Mouse (Mus musculus) limb, embryonic 12.5 days (tissue): ENCODE results near the gene Pcbp4. TPM values are rescaled to one million over a fixed set of nuclear protein-coding genes. Genes with fewer than 3 reads are reported as not detected.
A peak's percentile ranks its signal among the peaks of the same experiment; 100 is the strongest.

Experiments
- ATAC-seq: fragments of 200-750 bp; cut with Nextera tagmentation; 2 replicates; pipeline ENCODE4 v1.8.0; 2017; ENCODE audit warnings: low read depth, moderate TSS enrichment; ENCODE audit not compliant: insufficient number of reproducible peaks, insufficient read depth, low FRiP score, low TSS enrichment
- H3K27ac ChIP-seq: fragments of 300-500 bp; sonication (generic); 2 replicates; pipeline ENCODE4 v1.5.1; 2016; ENCODE audit warnings: mild to moderate bottlenecking, moderate library complexity
- H3K27me3 ChIP-seq: fragments of 300-500 bp; sonication (generic); 2 replicates; pipeline ENCODE4 v1.6.1; 2016; ENCODE audit warnings: mild to moderate bottlenecking, moderate library complexity
- H3K36me3 ChIP-seq: fragments of 300-500 bp; sonication (generic); 2 replicates; pipeline ENCODE4 v1.6.1; 2016; ENCODE audit warnings: mild to moderate bottlenecking, moderate library complexity
- H3K4me1 ChIP-seq: fragments of 300-500 bp; sonication (generic); replicated peaks from 2 replicates; pipeline ENCODE4 v1.6.1; 2016
- H3K4me2 ChIP-seq: fragments of 300-500 bp; sonication (generic); 2 replicates; pipeline ENCODE4 v1.6.1; 2016; ENCODE audit warnings: mild to moderate bottlenecking, moderate library complexity
- H3K4me3 ChIP-seq: fragments of 300-500 bp; sonication (generic); replicated peaks from 2 replicates; pipeline ENCODE4 v1.5.1; 2016; ENCODE audit warnings: mild to moderate bottlenecking
- H3K9ac ChIP-seq: fragments of 300-500 bp; sonication (generic); replicated peaks from 2 replicates; pipeline ENCODE4 v1.6.1; 2016; ENCODE audit warnings: mild to moderate bottlenecking, moderate library complexity
- H3K9me3 ChIP-seq: fragments of 300-500 bp; sonication (generic); 2 replicates; pipeline ENCODE4 v1.6.1; 2016; ENCODE audit warnings: mild to moderate bottlenecking, moderate library complexity
- WGBS: fragments of 180-500 bp; shearing (Covaris S2); methylation state at CpG from one replicate; pipeline ENCODE4 v1.1.7; 2016; 5-methylcytosine and 5-hydroxymethylcytosine counted together
- polyA plus RNA-seq: library from polyadenylated mRNA; unstranded; fragments of >200 nt; fragmentation: Nextera tagmentation; extraction: Ambion mirVana; gene quantifications from 2 replicates; pipeline ENCODE4 v1.2.1, GENCODE M21; 2016

Pcbp4 gene
- polyA plus RNA-seq, 1 experiment from 2014 or later: 172 TPM

DNA sequence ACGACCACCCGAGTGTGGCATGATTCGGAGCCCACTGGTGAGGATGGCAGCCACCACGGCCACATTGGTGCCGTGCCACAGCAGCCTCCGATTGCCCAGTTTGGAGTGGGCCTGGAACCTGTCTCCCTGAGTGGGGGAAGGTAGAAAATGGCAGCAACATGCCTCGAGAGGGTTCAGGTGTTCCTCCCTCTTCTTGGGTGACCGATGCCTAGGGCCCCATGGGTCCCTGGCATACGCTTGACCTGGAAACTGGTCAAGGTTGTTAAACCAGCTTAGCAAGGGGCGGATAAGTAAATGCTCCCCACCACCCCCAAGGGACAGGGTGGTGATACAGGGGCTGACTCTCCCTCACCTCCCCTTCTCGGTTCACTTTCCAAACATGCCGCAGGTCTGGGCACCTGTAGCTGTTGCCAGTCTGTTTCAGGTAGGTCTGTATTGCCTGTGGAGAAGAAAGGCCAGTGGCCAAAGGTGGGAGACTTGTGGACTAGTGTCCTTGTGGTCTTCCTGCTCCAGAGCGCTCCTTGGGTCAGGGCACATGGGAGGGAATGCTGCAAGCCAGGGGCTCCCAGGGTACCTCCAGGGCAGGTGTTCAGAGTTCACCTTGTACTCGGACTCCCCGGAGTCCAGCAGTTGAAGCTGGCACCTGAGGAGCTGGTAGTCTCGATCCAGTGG, 20.1 kb downstream of the Pcbp4 start:
- Histone ChIP-seq H3K27me3 (no peaks in the 10 kb centered on the region; the same call in 1 of the 2 replicates), H3K9ac (no peak overlapping the region), H3K4me1 (peaks cover 41% of the 10 kb centered on the region), H3K36me3 (no peaks in the 10 kb centered on the region), H3K9me3 (no peaks in the 10 kb centered on the region), H3K27ac (no peak overlapping the region), H3K4me3 (no peak overlapping the region), H3K4me2 (no peak overlapping the region)
- no peak for ATAC-seq
- 92% methylated on average over 16 of the region's 16 CpGs for WGBS

DNA sequence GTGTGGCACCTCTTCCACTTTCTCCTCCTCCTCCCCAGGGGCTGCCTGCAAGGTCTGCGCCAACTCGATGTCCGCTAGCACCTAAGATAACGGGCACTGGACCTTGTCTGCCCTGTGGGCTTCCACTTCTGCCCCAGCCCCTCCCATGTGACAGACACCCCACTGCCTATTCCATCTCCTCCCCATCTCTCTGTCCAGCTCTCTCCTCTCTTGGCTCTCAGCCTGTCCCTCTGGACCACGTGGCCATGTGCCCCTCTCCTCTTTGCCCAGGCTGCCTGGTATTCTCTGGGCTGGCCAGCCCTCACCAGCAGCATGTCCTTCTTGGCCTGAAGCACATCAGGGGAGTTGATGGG, 20.6 kb downstream of the Pcbp4 start:
- H3K4me2 ChIP-seq: no peak overlapping the region
- no peaks in the 10 kb centered on the region for H3K36me3 ChIP-seq
- 73% methylated on average over 5 of the region's 5 CpGs for WGBS
- no peaks in the 10 kb centered on the region; the same call in 1 of the 2 replicates for H3K27me3 ChIP-seq
- peaks cover 43% of the 10 kb centered on the region for H3K4me1 ChIP-seq
- no peak for ATAC-seq
- no peak overlapping the region for H3K9ac ChIP-seq
- no peak overlapping the region for H3K4me3 ChIP-seq
- no peaks in the 10 kb centered on the region for H3K9me3 ChIP-seq
- H3K27ac ChIP-seq: no peak overlapping the region

DNA sequence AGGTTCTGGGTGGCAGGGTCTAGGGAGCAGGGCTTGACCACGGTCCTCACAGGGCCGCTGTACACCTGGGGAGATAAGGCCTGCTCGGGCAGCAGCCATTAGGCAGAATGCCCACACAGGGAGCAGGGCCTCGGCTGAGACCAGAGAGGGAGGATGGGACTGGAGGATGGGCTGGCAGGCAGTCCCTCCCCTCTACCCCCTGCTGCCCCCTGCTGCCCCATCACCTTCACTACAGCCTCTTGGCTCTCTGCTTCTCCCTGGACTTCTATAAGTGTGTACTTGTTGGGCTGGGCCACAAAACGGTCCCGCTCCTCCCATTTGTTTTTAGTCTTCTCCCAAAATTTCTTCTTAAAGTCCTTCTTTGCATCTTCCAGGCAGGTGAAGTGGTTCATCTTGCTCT, 21.4 kb downstream of the Pcbp4 start:
- peak overlapping the region; percentile 23; the same call in 1 of the 2 replicates for H3K27ac ChIP-seq
- no peaks in the 10 kb centered on the region; the same call in 1 of the 2 replicates for H3K27me3 ChIP-seq

DNA sequence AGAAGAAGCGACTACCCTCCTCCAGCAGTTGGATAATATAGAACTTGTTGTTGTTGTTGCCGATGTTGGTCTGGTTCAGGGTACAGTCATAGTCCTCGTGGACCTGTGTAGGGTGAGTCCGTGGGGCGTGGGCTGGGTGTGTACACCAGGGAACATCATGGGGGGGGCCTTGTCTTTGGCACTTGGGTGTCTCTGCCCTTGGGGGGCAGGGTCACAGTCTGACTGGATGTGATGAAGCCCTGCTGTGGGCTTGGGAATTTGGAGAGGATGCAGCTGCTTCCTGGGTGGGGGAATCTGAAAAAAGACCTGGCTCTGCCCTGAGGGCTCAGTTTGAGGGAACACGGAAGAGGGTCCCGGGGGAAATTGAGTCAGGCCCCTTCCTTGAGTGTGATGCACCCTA, 22.0 kb downstream of the Pcbp4 start:
- Histone ChIP-seq H3K4me1 (peaks cover 43% of the 10 kb centered on the region), H3K27me3 (no peaks in the 10 kb centered on the region; the same call in 1 of the 2 replicates), H3K4me2 (peak overlapping the region; percentile 27; the same call in 1 of the 2 replicates), H3K9me3 (no peaks in the 10 kb centered on the region), H3K4me3 (no peak overlapping the region), H3K27ac (no peak overlapping the region), H3K36me3 (peaks cover 9% of the 10 kb centered on the region), H3K9ac (0 out of 2 replicates have a peak overlapping the region, but pooled peaks have one; percentile 12)
- 70% methylated on average over 7 of the region's 7 CpGs for WGBS
- ATAC-seq: no peak

More for the DNA sequence above, 21.4 kb downstream of the Pcbp4 start:
- WGBS: 5% methylated on average over 6 of the region's 6 CpGs
- 0 out of 2 replicates have a peak overlapping the region, but pooled peaks have one; percentile 12 for H3K9ac ChIP-seq
- peaks cover 3% of the 10 kb centered on the region for H3K36me3 ChIP-seq
- H3K4me1 ChIP-seq: peaks cover 43% of the 10 kb centered on the region
- H3K9me3 ChIP-seq: no peaks in the 10 kb centered on the region
- peak overlapping the region; percentile 27 for H3K4me2 ChIP-seq
- no peak overlapping the region for H3K4me3 ChIP-seq
- ATAC-seq: no peak

DNA sequence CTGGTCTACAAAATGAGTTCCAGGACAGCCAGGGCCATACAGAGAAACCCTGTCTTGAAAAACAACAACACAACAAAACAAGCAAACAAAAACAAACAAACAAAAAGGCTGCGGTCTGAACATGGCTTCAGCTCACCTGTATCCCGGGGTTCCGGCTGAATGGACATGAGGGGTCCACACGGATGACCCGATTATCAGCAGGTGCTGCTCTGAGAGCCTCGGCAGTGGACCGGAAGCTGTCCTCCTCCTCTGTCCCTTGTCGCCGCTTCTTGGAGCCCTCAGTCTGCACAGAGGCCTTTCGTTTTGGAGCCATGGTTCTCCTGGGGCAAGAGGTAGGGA, 22.5 kb downstream of the Pcbp4 start, which contains the start of gene Rrp9:
Rrp9 (plus strand) TSS at position 301 of the 339 bp plus-strand sequence.
- Histone ChIP-seq H3K27me3 (no peaks in the 10 kb centered on the region; the same call in 1 of the 2 replicates), H3K4me1 (peaks cover 43% of the 10 kb centered on the region), H3K9ac (peak within 1 kb of the TSS; percentile 42), H3K4me3 (0 out of 2 replicates have a peak within 1 kb of the TSS, but pooled peaks have one; percentile 13), H3K36me3 (peaks cover 15% of the 10 kb centered on the region), H3K27ac (peak within 1 kb of the TSS; percentile 60), H3K9me3 (no peaks in the 10 kb centered on the region), H3K4me2 (peak within 1 kb of the TSS; percentile 46)
- WGBS: 92% methylated on average over 10 of the region's 10 CpGs
- no peak for ATAC-seq

DNA sequence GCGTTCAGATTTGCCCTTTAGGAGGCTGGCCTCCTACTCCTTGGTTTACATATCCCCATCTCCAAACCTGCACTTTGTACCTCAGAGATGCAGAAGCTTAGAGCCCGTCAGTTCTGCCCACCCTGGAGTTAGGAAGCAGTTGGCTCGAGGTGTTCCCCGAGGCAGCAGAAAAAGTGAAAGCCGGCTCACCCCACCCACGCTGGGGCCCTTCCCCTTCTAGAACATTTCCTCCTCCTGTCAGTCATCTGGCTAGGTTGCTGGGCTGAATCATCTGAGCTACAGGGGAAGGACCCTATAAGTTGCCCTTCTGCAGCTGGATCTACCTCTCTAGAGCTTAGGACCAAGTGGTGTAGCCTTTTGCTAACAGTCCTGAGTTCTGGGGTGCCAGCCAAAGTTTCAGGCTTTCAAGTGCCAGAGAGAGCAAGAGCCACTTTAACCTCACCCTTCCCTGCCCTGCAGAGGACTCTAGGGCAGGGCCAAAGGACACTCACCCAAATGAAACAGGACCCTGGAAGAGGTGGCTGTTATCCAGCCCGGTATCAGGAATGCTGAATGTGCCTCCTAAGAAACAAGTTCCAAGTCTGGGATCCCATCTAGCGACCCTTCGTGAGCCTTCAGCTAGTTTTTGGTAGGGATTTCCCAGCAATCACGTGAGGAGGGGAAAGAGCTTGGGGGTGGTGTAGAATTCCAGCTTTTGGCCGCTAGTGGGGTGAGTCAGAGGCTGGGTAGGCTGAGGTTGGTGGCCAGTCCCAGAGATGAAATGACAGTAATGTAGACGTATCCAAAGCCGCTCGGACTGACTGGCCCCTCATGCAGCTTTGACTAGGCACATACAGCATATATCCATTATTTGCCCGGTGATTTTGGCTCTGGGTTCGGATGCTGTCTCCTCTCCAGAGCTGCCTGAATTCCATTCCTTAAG, 23.2 kb downstream of the Pcbp4 start:
- WGBS: 31% methylated on average over 16 of the region's 16 CpGs
- peak overlapping the region; percentile 46 for H3K4me2 ChIP-seq
- H3K27ac ChIP-seq: peak overlapping the region; percentile 60
- H3K36me3 ChIP-seq: peaks cover 21% of the 10 kb centered on the region
- ATAC-seq: peak; percentile 33; the same call in 1 of the 2 replicates
- H3K27me3 ChIP-seq: no peaks in the 10 kb centered on the region; the same call in 1 of the 2 replicates
- no peaks in the 10 kb centered on the region for H3K9me3 ChIP-seq
- peaks cover 43% of the 10 kb centered on the region for H3K4me1 ChIP-seq
- H3K4me3 ChIP-seq: 0 out of 2 replicates have a peak overlapping the region, but pooled peaks have one; percentile 13
- peak overlapping the region; percentile 42 for H3K9ac ChIP-seq

DNA sequence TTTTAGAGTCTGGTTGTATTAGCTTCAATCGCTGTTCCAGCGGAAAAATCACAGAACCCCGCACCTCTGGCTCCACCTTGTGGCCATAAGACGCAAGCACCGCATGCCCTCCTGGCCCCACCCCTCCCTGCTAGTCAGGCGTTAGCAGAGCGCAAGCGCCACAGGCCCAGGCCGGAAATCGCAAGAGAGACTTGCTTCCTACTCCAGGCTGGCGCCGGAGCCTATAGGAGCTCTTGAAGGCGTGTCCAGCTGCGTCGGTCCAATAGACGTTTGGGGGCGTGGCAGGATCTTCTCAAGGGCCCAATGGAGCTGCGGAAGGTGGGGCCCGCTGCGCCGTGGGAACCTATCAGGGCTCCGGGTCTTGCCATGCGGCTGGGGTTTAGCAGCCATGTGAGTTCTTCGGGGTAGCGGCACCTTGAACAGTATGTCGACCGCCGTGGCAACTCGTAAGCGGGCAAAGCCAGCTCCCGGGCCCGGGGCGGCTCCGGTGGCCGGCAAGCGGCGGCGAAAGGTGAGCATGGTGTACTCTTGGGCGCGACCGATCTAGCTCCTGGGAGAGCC, 23.9 kb downstream of the Pcbp4 start, which contains the start of gene Parp3:
Parp3 (minus strand) TSS at position 26 of the 561 bp plus-strand sequence.
- under 1% methylated on average over 41 of the region's 41 CpGs for WGBS
- H3K36me3 ChIP-seq: peaks cover 28% of the 10 kb centered on the region
- H3K4me3 ChIP-seq: peak within 1 kb of the TSS; percentile 59
- H3K4me1 ChIP-seq: peaks cover 37% of the 10 kb centered on the region
- no peaks in the 10 kb centered on the region for H3K9me3 ChIP-seq
- ATAC-seq: peak; percentile 98
- H3K27me3 ChIP-seq: no peaks in the 10 kb centered on the region
- H3K4me2 ChIP-seq: peak within 1 kb of the TSS; percentile 80
- H3K27ac ChIP-seq: peak within 1 kb of the TSS; percentile 60
- peak within 1 kb of the TSS; percentile 67 for H3K9ac ChIP-seq

DNA sequence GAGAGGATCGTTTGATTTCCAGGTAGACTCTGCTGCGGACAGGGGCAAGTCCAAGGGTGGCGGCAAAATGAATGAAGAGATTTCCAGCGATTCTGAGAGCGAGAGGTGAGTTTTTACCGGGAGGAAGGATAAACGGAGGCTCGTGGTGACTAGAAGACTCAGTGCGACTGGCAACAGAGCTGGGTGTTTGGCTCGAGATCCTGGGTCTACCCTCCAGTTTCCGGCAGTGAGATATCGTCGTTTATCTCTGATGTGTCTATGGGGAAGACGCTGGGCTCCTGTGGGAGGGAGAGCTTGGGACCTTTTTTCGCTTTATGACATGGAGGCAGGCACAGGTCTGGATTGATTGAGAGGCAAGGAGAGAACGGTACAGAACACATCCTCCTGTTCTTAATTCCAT, 24.6 kb downstream of the Pcbp4 start:
- H3K4me2 ChIP-seq: peak overlapping the region; percentile 80
- ATAC-seq: no peak
- peaks cover 33% of the 10 kb centered on the region for H3K4me1 ChIP-seq
- peak overlapping the region; percentile 59 for H3K4me3 ChIP-seq
- WGBS: 2% methylated on average over 16 of the region's 16 CpGs
- H3K27ac ChIP-seq: no peak overlapping the region
- H3K9ac ChIP-seq: peak overlapping the region; percentile 67
- no peaks in the 10 kb centered on the region for H3K9me3 ChIP-seq
- H3K27me3 ChIP-seq: no peaks in the 10 kb centered on the region
- H3K36me3 ChIP-seq: peaks cover 35% of the 10 kb centered on the region

DNA sequence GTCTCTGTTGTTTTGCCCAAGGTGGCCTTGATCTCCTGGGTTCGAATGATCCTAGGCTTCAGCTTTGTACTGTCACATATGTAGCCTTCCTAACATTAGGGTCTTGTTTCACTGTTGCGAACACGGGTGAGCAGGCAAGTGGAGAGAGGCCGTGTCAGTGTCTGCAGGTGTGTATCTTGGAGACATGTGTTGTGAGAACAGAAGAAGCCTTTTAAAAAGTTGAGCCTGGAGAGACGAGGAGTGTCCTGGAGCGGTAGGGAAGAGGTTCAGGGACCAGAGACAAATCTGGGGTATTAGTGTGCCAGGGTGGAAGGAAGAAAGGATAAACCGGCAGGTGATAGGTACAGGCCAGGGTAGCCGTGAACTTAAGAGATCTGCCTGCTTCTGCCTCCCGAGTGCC, 25.0 kb downstream of the Pcbp4 start:
- ATAC-seq: no peak
- Histone ChIP-seq H3K9me3 (no peaks in the 10 kb centered on the region), H3K4me1 (peaks cover 33% of the 10 kb centered on the region), H3K4me2 (peak overlapping the region; percentile 80), H3K36me3 (peaks cover 39% of the 10 kb centered on the region), H3K27ac (no peak overlapping the region), H3K27me3 (no peaks in the 10 kb centered on the region), H3K4me3 (peak overlapping the region; percentile 59), H3K9ac (peak overlapping the region; percentile 67)
- WGBS: 81% methylated on average over 9 of the region's 9 CpGs

DNA sequence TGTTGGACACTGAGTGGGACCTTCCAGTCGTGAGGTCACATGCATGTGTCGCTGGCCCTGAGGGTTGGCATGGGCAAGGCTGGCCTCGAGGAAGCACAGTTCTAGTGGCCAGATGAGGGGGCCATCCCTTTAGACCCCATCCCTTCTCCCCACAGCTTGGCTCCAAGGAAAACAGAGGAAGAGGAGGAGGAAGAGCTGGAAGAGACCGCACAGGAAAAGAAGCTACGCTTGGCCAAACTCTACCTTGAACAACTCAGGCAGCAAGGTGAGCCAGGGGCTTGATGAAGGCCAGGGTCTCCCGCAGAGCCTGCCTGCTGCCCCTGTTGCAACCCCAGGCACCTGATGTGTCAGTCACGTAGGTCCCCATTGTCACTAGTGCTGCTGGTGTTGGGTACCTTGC, 27.4 kb downstream of the Pcbp4 start:
- Histone ChIP-seq H3K36me3 (peaks cover 64% of the 10 kb centered on the region), H3K27ac (no peak overlapping the region), H3K4me1 (peaks cover 17% of the 10 kb centered on the region), H3K9me3 (no peaks in the 10 kb centered on the region), H3K4me3 (no peak overlapping the region), H3K27me3 (no peaks in the 10 kb centered on the region), H3K4me2 (no peak overlapping the region), H3K9ac (no peak overlapping the region)
- 92% methylated on average over 7 of the region's 7 CpGs for WGBS
- no peak for ATAC-seq

DNA sequence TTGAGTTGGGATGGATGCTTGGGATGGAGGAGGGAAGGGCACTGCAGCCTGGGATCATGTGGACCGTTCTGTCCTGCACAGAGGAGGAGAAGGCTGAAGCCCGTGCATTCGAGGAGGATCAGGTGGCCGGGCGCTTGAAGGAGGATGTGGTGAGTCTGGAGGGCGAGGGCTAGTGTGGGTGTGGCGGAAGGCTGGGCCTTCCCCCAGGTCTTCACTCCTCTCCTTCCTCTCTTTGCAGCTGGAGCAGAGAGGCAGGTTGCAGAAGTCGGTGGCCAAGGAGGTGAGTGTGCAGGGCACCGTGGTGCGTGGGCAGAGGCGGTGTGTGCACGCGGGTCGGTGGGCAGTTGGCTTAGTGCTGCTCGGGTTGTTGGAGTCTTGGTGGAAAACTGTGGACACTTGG, 28.0 kb downstream of the Pcbp4 start:
- Histone ChIP-seq H3K9ac (no peak overlapping the region), H3K27ac (no peak overlapping the region)
- WGBS: 91% methylated on average over 15 of the region's 15 CpGs

More for the DNA sequence above, 28.0 kb downstream of the Pcbp4 start:
- no peaks in the 10 kb centered on the region for H3K27me3 ChIP-seq
- H3K36me3 ChIP-seq: peaks cover 69% of the 10 kb centered on the region
- H3K4me2 ChIP-seq: no peak overlapping the region
- peaks cover 14% of the 10 kb centered on the region for H3K4me1 ChIP-seq
- H3K9me3 ChIP-seq: no peaks in the 10 kb centered on the region
- H3K4me3 ChIP-seq: no peak overlapping the region
- no peak for ATAC-seq
